Mouse (Mus musculus): ENCODE results near the gene Ubxn1. TPM values are rescaled to one million over a fixed set of nuclear protein-coding genes. Genes with fewer than 3 reads are reported as not detected.

Ubxn1 gene
- polyA plus RNA-seq, 1 experiment = 134 TPM

GRCm38 (mm10) chr19:8837251-8837791 lies 34.0 kb upstream of the Ubxn1 start, which contains the start of gene Bscl2:
Gene Bscl2 (plus strand): TSS chr19:8837467.
- peak within 1 kb of the TSS; percentile 78 for H3K4me3 ChIP-seq (replicated peaks; ENCODE audit: insufficient read depth, low read depth, low read length)
- no peaks in the 10 kb centered on the region for H3K4me1 ChIP-seq (ENCODE audit: control insufficient read depth, insufficient read depth, low read length)
- WGBS = under 1% methylated on average over 38 of the region's 38 CpGs
- peak within 1 kb of the TSS; percentile 92 for H3K27ac ChIP-seq (ENCODE audit: insufficient read depth, low read length)
- DNase-seq = peak; percentile 87 to 90
- H3K27me3 ChIP-seq (ENCODE audit: control insufficient read depth, insufficient read depth, low read length) = no peaks in the 10 kb centered on the region
- TF ChIP-seq POLR2A (IDR thresholded peaks at IDR 0.05; ENCODE audit: borderline replicate concordance, insufficient read depth, low read length) = peak; percentile 45
- peak; percentile 39; the same call in 1 of the 2 replicates for TF ChIP-seq CTCF (IDR thresholded peaks at IDR 0.05; ENCODE audit: borderline replicate concordance, insufficient read depth, low read depth, low read length)

GRCm38 (mm10) chr19:8838041-8838730 lies 33.1 kb upstream of the Ubxn1 start:
- Histone ChIP-seq H3K27ac (ENCODE audit: insufficient read depth, low read length) (peak overlapping the region; percentile 92), H3K27me3 (ENCODE audit: control insufficient read depth, insufficient read depth, low read length) (no peaks in the 10 kb centered on the region), H3K4me1 (ENCODE audit: control insufficient read depth, insufficient read depth, low read length) (no peaks in the 10 kb centered on the region), H3K4me3 (replicated peaks; ENCODE audit: insufficient read depth, low read depth, low read length) (peak overlapping the region; percentile 78)
- 0 out of 2 replicates have a peak, but pooled peaks have one; percentile 0 for TF ChIP-seq CTCF (IDR thresholded peaks at IDR 0.05; ENCODE audit: borderline replicate concordance, insufficient read depth, low read depth, low read length)
- TF ChIP-seq POLR2A (IDR thresholded peaks at IDR 0.05; ENCODE audit: borderline replicate concordance, insufficient read depth, low read length) = no peak
- WGBS = 3% methylated on average over 15 of the region's 15 CpGs
- DNase-seq = peak; percentile 68 to 70

GRCm38 (mm10) chr19:8839103-8839907 lies 32.0 kb upstream of the Ubxn1 start, which contains the start of gene Gng3:
Gene Gng3 (minus strand): TSS chr19:8839194.
- WGBS = 11% methylated on average over 11 of the region's 11 CpGs
- Histone ChIP-seq H3K27me3 (ENCODE audit: control insufficient read depth, insufficient read depth, low read length) (no peaks in the 10 kb centered on the region), H3K4me1 (ENCODE audit: control insufficient read depth, insufficient read depth, low read length) (no peaks in the 10 kb centered on the region), H3K27ac (ENCODE audit: insufficient read depth, low read length) (peak within 1 kb of the TSS; percentile 92), H3K4me3 (replicated peaks; ENCODE audit: insufficient read depth, low read depth, low read length) (peak within 1 kb of the TSS; percentile 78)
- peak; percentile 91 to 94 for DNase-seq
- TF ChIP-seq POLR2A (IDR thresholded peaks at IDR 0.05; ENCODE audit: borderline replicate concordance, insufficient read depth, low read length) (peak; percentile 79; the same call in 1 of the 2 replicates), CTCF (IDR thresholded peaks at IDR 0.05; ENCODE audit: borderline replicate concordance, insufficient read depth, low read depth, low read length) (no peak)

- TF ChIP-seq CTCF (IDR thresholded peaks at IDR 0.05; ENCODE audit: borderline replicate concordance, insufficient read depth, low read depth, low read length) (no peak), POLR2A (IDR thresholded peaks at IDR 0.05; ENCODE audit: borderline replicate concordance, insufficient read depth, low read length) (peak; percentile 45; the same call in 1 of the 2 replicates)
- peak overlapping the region; percentile 78 for H3K4me3 ChIP-seq (replicated peaks; ENCODE audit: insufficient read depth, low read depth, low read length)
- 3% methylated on average over 29 of the region's 29 CpGs for WGBS
- peak; percentile 88 to 89 for DNase-seq
- H3K27ac ChIP-seq (ENCODE audit: insufficient read depth, low read length) = peak overlapping the region; percentile 92
- no peaks in the 10 kb centered on the region for H3K27me3 ChIP-seq (ENCODE audit: control insufficient read depth, insufficient read depth, low read length)
- H3K4me1 ChIP-seq (ENCODE audit: control insufficient read depth, insufficient read depth, low read length) = no peaks in the 10 kb centered on the region
Measured at GRCm38 (mm10) chr19:8839908-8840791, 31.1 kb upstream of the Ubxn1 start.

GRCm38 (mm10) chr19:8841012-8841411 lies 30.3 kb upstream of the Ubxn1 start:
- no peaks in the 10 kb centered on the region for H3K4me1 ChIP-seq (ENCODE audit: control insufficient read depth, insufficient read depth, low read length)
- H3K4me3 ChIP-seq (replicated peaks; ENCODE audit: insufficient read depth, low read depth, low read length) = peak overlapping the region; percentile 78
- H3K27ac ChIP-seq (ENCODE audit: insufficient read depth, low read length) = peak overlapping the region; percentile 92
- 46% methylated on average over 7 of the region's 7 CpGs for WGBS
- no peaks in the 10 kb centered on the region for H3K27me3 ChIP-seq (ENCODE audit: control insufficient read depth, insufficient read depth, low read length)
- TF ChIP-seq CTCF (IDR thresholded peaks at IDR 0.05; ENCODE audit: borderline replicate concordance, insufficient read depth, low read depth, low read length) = no peak
- no peak for TF ChIP-seq POLR2A (IDR thresholded peaks at IDR 0.05; ENCODE audit: borderline replicate concordance, insufficient read depth, low read length)
- DNase-seq = peak; percentile 35 to 36

GRCm38 (mm10) chr19:8842961-8843360 lies 28.3 kb upstream of the Ubxn1 start:
- no peak for TF ChIP-seq POLR2A (IDR thresholded peaks at IDR 0.05; ENCODE audit: borderline replicate concordance, insufficient read depth, low read length)
- TF ChIP-seq CTCF (IDR thresholded peaks at IDR 0.05; ENCODE audit: borderline replicate concordance, insufficient read depth, low read depth, low read length) = no peak
- WGBS = 85% methylated on average over 6 of the region's 6 CpGs
- no peak for DNase-seq
- Histone ChIP-seq H3K27ac (ENCODE audit: insufficient read depth, low read length) (no peak overlapping the region), H3K4me3 (replicated peaks; ENCODE audit: insufficient read depth, low read depth, low read length) (no peak overlapping the region), H3K4me1 (ENCODE audit: control insufficient read depth, insufficient read depth, low read length) (no peaks in the 10 kb centered on the region), H3K27me3 (ENCODE audit: control insufficient read depth, insufficient read depth, low read length) (no peaks in the 10 kb centered on the region)
